Mouse (Mus musculus): ENCODE results near the gene Cd244a. TPM values are rescaled to one million over a fixed set of nuclear protein-coding genes. Genes with fewer than 3 reads are reported as not detected.

The Cd244a gene
- not detected in 2 replicates for polyA plus RNA-seq (2015; fragmentation: Nextera tagmentation; extraction: Ambion mirVana)

DNA sequence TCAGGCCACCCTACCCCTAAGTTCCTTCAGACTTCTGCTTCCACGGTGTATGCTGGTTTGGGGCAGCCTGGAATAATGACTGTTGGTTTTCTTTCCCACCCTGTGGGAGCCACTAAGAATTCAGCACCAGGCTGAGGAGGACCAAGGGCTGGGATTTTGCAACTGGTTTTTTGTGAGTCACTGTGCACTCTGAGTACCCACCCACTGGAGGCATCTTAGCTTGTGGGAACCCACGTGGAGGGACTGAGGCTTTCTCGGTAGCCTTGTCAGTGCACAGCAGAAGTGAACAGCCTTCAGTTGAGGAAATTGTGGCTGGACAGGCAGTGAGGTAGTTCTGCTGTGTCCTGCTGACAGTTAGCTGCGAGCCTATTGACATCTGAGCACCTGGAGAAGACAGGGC, at the start of gene Cd244a:
Gene Cd244a (plus strand): TSS at position 296 of the 400 bp plus-strand sequence.
- H3K27me3 ChIP-seq (replicated peaks) = no peaks in the 10 kb centered on the region
- no peaks in the 10 kb centered on the region for H3K4me1 ChIP-seq
- 78% methylated on average over 4 of the region's 4 CpGs for WGBS
- no peak within 1 kb of the TSS for H3K9ac ChIP-seq
- no peak within 1 kb of the TSS for H3K4me3 ChIP-seq
- no peak within 1 kb of the TSS for H3K4me2 ChIP-seq
- no peak for ATAC-seq (replicated peaks)
- H3K9me3 ChIP-seq = no peaks in the 10 kb centered on the region
- no peaks in the 10 kb centered on the region for H3K36me3 ChIP-seq (replicated peaks)
- H3K27ac ChIP-seq = no peak within 1 kb of the TSS

DNA sequence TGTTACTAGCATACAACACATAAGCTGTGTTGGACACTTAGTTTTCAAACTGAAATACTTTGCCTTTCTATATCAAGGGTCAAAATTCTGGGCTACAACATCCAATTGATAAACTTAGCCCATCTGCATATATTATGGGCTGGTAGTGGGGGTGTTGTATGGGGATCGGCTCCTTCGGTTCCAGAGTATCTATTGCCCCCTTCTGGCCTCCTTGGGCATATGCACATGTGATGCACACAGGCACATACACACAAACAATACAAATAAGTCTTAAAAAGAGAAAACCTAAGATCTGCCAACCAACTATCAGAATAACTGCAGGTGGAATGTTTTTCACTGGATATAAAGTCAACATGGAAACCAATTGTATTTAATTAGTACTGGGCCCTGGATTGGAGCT, 45.8 kb upstream of the Cd244a start:
- Histone ChIP-seq H3K4me2 (no peak overlapping the region), H3K9ac (no peak overlapping the region), H3K27me3 (replicated peaks) (no peaks in the 10 kb centered on the region), H3K9me3 (no peaks in the 10 kb centered on the region), H3K27ac (no peak overlapping the region), H3K4me1 (no peaks in the 10 kb centered on the region), H3K4me3 (no peak overlapping the region), H3K36me3 (replicated peaks) (no peaks in the 10 kb centered on the region)
- ATAC-seq (replicated peaks) = no peak
- WGBS = 92% methylated on average over 2 of the region's 2 CpGs

DNA sequence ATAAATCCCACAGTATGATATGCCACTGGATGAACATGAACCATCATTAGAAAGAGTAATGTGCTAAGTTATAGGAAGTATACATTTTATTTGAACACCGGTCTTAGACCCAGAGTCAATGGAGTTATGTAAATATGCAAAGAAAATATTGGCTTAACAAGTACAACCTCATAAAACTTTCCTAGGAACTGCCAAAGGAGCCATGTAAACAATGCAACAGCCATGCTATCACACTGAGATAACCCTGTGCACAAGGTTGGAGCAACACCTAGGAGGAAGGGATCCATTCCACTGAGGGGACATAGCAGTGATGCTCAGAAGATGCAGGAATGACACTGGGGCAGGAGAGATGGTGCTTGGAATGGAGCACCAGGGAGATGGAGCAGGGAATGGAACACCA, 45.2 kb upstream of the Cd244a start:
- ATAC-seq (replicated peaks) = no peak
- H3K4me1 ChIP-seq = no peaks in the 10 kb centered on the region
- H3K4me3 ChIP-seq = no peak overlapping the region
- no peaks in the 10 kb centered on the region for H3K36me3 ChIP-seq (replicated peaks)
- H3K27ac ChIP-seq = no peak overlapping the region
- WGBS = 96% methylated on average over 1 of the region's 1 CpGs
- H3K9ac ChIP-seq = no peak overlapping the region
- H3K9me3 ChIP-seq = no peaks in the 10 kb centered on the region
- no peak overlapping the region for H3K4me2 ChIP-seq
- H3K27me3 ChIP-seq (replicated peaks) = no peaks in the 10 kb centered on the region

GRCm38 (mm10) chr1:171515039-171515438, 44.0 kb upstream of the Cd244a start:
- H3K4me2 ChIP-seq = no peak overlapping the region
- H3K27me3 ChIP-seq (replicated peaks) = no peaks in the 10 kb centered on the region
- WGBS = 39% methylated on average over 1 of the region's 1 CpGs
- no peak for ATAC-seq (replicated peaks)
- no peaks in the 10 kb centered on the region for H3K36me3 ChIP-seq (replicated peaks)
- H3K4me3 ChIP-seq = no peak overlapping the region
- H3K9me3 ChIP-seq = no peaks in the 10 kb centered on the region
- H3K4me1 ChIP-seq = no peaks in the 10 kb centered on the region
- H3K9ac ChIP-seq = no peak overlapping the region
- H3K27ac ChIP-seq = no peak overlapping the region

DNA sequence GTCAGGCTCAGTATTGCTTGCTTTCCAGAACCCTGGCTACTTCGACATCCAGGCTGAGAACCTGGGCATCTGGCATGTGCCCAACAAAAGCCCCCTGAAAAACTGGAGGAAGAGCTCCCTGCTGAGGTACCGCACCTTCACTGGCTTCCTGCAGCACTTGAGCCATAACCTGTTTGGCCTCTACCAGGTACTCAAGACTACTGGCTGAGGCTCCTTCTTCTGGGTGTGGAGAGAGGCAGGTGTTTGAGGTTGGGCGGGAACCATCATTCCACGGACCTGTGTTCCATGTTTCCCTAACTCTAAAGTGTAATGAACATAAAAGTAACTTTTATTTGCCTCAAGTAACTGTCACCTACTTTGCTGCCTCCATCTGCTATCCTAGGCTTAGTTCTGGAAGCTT, 43.4 kb upstream of the Cd244a start:
- Histone ChIP-seq H3K9me3 (no peaks in the 10 kb centered on the region), H3K4me3 (no peak overlapping the region), H3K27ac (no peak overlapping the region), H3K9ac (no peak overlapping the region), H3K4me1 (no peaks in the 10 kb centered on the region), H3K4me2 (no peak overlapping the region), H3K27me3 (replicated peaks) (no peaks in the 10 kb centered on the region), H3K36me3 (replicated peaks) (no peaks in the 10 kb centered on the region)
- WGBS = 93% methylated on average over 4 of the region's 4 CpGs
- no peak for ATAC-seq (replicated peaks)

GRCm38 (mm10) chr1:171531367-171531766, 27.6 kb upstream of the Cd244a start:
- Histone ChIP-seq H3K36me3 (replicated peaks) (no peaks in the 10 kb centered on the region), H3K4me3 (no peak overlapping the region), H3K4me2 (no peak overlapping the region), H3K27me3 (replicated peaks) (no peaks in the 10 kb centered on the region), H3K27ac (no peak overlapping the region), H3K4me1 (no peaks in the 10 kb centered on the region), H3K9me3 (no peaks in the 10 kb centered on the region), H3K9ac (no peak overlapping the region)
- ATAC-seq (replicated peaks) = no peak
- WGBS = 95% methylated on average over 4 of the region's 4 CpGs

- no peaks in the 10 kb centered on the region for H3K9me3 ChIP-seq
- H3K4me3 ChIP-seq = no peak overlapping the region
- no peak overlapping the region for H3K4me2 ChIP-seq
- no peak overlapping the region for H3K9ac ChIP-seq
- H3K27me3 ChIP-seq (replicated peaks) = no peaks in the 10 kb centered on the region
- no peak for ATAC-seq (replicated peaks)
- H3K4me1 ChIP-seq = no peaks in the 10 kb centered on the region
- no peak overlapping the region for H3K27ac ChIP-seq
- no peaks in the 10 kb centered on the region for H3K36me3 ChIP-seq (replicated peaks)
- 56% methylated on average over 2 of the region's 2 CpGs for WGBS
Measured at GRCm38 (mm10) chr1:171532830-171533229, 26.2 kb upstream of the Cd244a start.

DNA sequence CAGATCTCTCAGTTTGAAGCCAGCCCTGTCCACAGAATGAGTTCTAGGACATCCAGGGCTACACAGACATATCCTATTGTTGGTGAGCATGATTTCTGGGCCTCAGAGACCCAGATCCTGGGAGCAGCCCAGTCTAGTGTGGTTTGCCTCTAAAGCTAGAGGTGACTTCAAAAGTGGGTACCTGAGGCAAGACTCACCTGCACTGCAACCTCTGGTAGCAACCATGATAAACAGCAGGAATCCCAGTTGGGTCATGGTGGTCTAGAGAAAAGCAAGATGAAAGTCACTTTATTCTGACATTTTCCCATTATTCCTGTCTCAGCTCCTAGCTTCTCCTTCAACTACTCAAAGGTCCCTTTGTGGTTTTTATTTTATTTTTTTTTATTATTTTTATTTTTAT, 24.4 kb upstream of the Cd244a start:
- Histone ChIP-seq H3K27ac (no peak overlapping the region), H3K4me3 (no peak overlapping the region), H3K4me1 (no peaks in the 10 kb centered on the region), H3K4me2 (no peak overlapping the region), H3K9me3 (no peaks in the 10 kb centered on the region), H3K9ac (no peak overlapping the region), H3K27me3 (replicated peaks) (no peaks in the 10 kb centered on the region), H3K36me3 (replicated peaks) (no peaks in the 10 kb centered on the region)
- ATAC-seq (replicated peaks) = no peak

GRCm38 (mm10) chr1:171535194-171535593, 23.8 kb upstream of the Cd244a start, which contains the start of gene Itln1:
Gene Itln1 (minus strand): TSS chr1:171535294.
- H3K27me3 ChIP-seq (replicated peaks) = no peaks in the 10 kb centered on the region
- H3K36me3 ChIP-seq (replicated peaks) = no peaks in the 10 kb centered on the region
- ATAC-seq (replicated peaks) = no peak
- H3K27ac ChIP-seq = no peak within 1 kb of the TSS
- H3K4me3 ChIP-seq = no peak within 1 kb of the TSS
- WGBS = 89% methylated on average over 1 of the region's 1 CpGs
- H3K4me2 ChIP-seq = no peak within 1 kb of the TSS
- no peaks in the 10 kb centered on the region for H3K4me1 ChIP-seq
- H3K9me3 ChIP-seq = 0 out of 2 replicates have a peak, but pooled peaks cover 4% of the 10 kb centered on the region
- no peak within 1 kb of the TSS for H3K9ac ChIP-seq

DNA sequence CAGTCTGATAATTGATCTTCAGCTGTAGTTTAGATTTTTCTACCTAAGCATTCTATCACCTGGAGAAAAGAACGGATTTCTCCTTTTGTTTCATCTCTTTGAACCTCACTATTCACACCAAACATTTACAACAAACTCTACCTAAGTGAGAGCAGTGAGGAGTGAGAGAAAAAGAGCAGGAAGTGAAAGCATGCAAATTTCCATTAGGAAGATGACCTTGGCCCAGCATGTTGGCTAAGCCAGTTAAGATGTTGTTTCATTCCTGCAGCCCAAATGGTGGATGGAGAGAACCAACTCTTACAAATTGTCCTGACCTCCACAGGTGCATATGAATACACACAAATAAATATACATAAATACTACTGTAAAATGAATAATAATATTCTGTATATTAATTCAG, 18.3 kb upstream of the Cd244a start:
- no peaks in the 10 kb centered on the region for H3K4me1 ChIP-seq
- 0 out of 2 replicates have a peak, but pooled peaks cover 4% of the 10 kb centered on the region for H3K9me3 ChIP-seq
- no peaks in the 10 kb centered on the region for H3K27me3 ChIP-seq (replicated peaks)
- H3K4me3 ChIP-seq = no peak overlapping the region
- H3K4me2 ChIP-seq = no peak overlapping the region
- H3K27ac ChIP-seq = no peak overlapping the region
- 91% methylated on average over 1 of the region's 1 CpGs for WGBS
- H3K9ac ChIP-seq = no peak overlapping the region
- H3K36me3 ChIP-seq (replicated peaks) = no peaks in the 10 kb centered on the region
- ATAC-seq (replicated peaks) = no peak

- no peak overlapping the region for H3K27ac ChIP-seq
- H3K27me3 ChIP-seq (replicated peaks) = no peaks in the 10 kb centered on the region
- H3K4me1 ChIP-seq = no peaks in the 10 kb centered on the region
- no peak overlapping the region for H3K4me3 ChIP-seq
- H3K36me3 ChIP-seq (replicated peaks) = no peaks in the 10 kb centered on the region
- ATAC-seq (replicated peaks) = no peak
- H3K9me3 ChIP-seq = no peaks in the 10 kb centered on the region
- H3K9ac ChIP-seq = no peak overlapping the region
- 84% methylated on average over 7 of the region's 7 CpGs for WGBS
- no peak overlapping the region for H3K4me2 ChIP-seq
Measured at GRCm38 (mm10) chr1:171551326-171551725, 7.7 kb upstream of the Cd244a start.

GRCm38 (mm10) chr1:171552230-171552629, 6.8 kb upstream of the Cd244a start:
- Histone ChIP-seq H3K4me2 (no peak overlapping the region), H3K9ac (no peak overlapping the region), H3K4me1 (no peaks in the 10 kb centered on the region), H3K9me3 (no peaks in the 10 kb centered on the region), H3K27ac (no peak overlapping the region), H3K4me3 (no peak overlapping the region), H3K36me3 (replicated peaks) (no peaks in the 10 kb centered on the region), H3K27me3 (replicated peaks) (no peaks in the 10 kb centered on the region)
- no peak for ATAC-seq (replicated peaks)
- 87% methylated on average over 2 of the region's 2 CpGs for WGBS

- Histone ChIP-seq H3K4me2 (no peak overlapping the region), H3K9ac (no peak overlapping the region), H3K9me3 (no peaks in the 10 kb centered on the region), H3K27ac (no peak overlapping the region), H3K27me3 (replicated peaks) (no peaks in the 10 kb centered on the region), H3K4me1 (no peaks in the 10 kb centered on the region), H3K36me3 (replicated peaks) (no peaks in the 10 kb centered on the region), H3K4me3 (no peak overlapping the region)
- WGBS = 82% methylated on average over 11 of the region's 11 CpGs
- peak; percentile 67; the same call in 1 of the 2 replicates for ATAC-seq (replicated peaks)
Measured at GRCm38 (mm10) chr1:171553359-171554341, 5.3 kb upstream of the Cd244a start.
